Mouse (Mus musculus) embryo, embryonic 10.5 days (tissue): ENCODE results near the gene Tssk2.

Experiments
- DNase-seq: peaks from one replicate; pipeline ENCODE4 v3.0.0-alpha.2; 2015; ENCODE audit warnings: low spot score

The Tssk2 gene

DNA sequence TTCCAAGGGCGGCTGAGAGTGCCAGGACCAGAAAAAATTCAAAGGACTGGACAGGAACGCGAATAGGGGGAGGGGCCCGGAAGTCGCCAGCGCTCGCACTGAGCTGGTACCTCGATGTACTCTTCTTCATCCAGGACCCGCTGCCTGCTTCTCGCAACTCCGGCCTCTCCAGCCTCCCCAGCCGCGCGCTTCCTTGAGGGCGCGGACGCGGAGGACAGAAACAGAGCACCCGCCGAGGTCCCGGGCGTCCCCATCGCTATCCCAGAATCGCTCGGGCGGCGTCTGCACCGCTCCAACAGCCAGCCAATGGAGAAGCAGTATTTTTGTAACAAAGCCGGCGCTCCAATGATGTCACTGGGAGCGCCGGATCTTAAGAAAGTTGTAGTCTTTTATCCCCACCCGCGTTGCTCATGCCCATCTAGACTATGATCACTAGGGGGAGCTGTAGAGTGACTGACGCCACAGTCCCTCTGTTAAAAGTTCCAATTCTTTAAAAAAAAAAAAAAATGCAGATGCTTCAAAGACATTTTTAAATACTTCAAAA, 12.7 kb downstream of the Tssk2 start, which contains the start of gene Ess2:
Gene Ess2 (minus strand): TSS at position 297 of the 544 bp plus-strand sequence.
- DNase-seq: peak; percentile 99

DNA sequence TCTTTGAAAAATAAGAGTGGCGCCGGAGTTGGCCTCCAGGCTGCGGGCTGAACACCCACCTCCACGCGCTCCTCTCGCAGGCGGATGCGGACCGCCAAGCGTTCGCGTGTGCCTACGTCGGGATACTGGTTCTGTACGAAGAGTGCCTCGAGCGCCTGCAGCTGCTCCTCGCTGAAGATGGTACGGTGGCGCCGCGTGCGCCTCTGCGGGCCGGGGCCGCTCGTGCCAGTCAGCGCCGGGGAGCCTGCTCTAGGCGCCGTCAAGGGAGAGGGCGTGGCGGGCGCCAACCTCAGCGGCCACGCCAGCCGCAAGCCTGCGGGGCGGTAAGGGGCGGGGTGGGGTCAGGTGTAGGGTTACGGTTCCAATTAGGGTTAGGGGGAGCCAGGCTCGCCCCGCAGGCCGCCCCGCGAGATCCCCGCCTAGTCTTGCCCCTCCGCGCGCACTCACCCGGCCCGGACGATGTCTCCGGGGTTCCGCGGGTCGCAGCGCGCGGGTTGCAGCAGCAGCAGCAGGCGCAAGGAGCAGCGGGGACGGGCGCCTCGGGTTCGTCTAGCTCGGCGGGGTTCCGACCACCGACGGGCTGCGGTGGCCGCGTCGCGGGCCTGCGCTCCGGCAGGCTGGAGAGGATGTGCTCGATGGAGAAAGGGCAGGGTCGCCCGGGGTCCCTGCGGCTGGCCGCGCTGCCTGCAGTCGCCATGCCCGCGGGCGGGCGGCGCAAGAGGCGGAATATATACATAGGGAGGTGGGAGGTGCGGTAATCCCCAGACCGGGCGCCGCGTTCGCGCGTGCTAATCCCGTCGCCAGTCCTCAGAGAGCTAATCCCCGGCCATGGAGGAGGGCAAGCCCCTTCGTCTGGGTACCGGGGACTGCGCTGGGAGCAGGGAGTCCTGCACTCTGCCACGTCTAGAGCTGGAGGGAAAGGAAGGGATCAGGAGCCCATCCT, 16.1 kb downstream of the Tssk2 start, which contains the start of gene Gsc2:
Gene Gsc2 (minus strand): TSS at position 753 of the 943 bp plus-strand sequence.
- peak; percentile 39 for DNase-seq

- peak; percentile 58 for DNase-seq
Measured at GRCm38 (mm10) chr16:17920586-17920985, 22.1 kb downstream of the Tssk2 start.

DNA sequence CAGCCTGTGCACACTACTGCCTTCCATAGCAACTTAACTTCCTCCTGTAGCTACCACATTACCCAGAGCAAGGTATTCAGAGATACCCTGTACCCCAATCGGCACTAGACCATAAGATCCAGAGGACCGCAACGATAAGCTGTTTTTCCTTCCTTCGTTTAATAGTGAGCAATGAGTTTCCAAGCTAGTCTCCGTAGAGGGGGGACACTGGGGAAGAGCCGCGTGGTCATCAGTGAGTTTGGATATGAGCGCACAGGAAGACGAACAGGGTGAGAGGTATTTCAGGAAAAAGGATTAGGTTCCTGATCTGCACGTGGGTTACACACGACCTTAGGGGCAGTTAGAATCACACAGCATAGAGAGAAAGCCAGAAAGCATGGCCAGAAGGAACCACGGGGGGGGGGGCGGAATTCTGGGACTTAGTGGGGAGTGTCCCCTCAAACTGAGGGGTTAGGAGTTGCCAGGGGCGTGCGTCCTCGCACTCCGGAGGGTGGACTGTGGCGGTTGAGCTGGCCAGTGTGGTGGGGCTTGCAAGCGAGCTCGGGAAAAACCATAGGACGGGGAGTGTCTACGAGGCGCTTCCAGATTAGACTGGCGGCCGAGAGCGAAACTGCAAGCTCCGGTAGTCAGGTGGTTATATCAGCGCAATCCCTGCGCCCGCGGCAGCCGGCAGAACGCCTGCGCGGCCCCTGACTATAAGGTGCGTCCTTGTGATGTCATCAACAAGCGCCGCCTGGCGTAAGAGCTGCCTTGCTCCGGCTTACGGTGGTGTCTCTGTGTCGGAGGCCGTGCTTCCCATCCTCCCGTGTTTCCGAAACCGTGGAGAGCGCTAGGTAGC, 23.1 kb downstream of the Tssk2 start:
- DNase-seq: peak; percentile 98

GRCm38 (mm10) chr16:17922163-17922538, 23.7 kb downstream of the Tssk2 start:
- no peak for DNase-seq

DNA sequence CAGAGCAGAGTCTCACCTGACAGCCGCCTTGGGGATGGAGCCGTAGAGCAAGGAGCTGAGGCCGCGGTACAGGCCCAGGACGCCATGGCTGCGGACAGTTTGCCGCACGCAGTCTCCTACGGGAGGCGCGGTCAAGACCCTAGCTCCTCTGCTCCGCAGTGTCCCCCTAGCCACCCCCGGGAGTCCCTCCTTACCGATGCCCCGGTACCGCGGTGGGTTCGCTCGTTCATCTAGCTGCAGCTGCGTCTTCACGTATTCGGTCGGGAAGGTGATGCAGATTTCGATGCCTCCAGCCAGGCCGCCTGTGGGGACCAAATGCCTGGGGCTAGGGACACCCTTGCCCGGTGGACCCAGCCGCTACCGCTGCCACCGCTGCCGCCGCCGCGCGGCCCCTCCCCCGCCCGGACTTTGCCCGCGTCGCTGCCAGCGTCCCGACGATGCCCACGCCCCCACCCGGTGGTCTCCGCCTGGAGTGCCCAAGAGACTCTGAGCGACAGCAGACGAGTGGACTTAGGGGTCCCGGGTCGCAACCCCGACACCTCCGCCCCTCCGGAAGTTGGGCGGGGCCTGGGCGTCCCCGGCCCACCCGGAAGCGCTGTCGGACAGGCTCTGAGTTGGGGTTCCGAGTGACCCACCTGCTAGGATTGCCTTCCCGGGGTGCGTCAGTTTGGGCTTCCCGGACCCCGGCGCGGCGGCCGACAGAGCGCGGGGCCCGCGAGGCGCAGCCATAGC, 29.1 kb downstream of the Tssk2 start:
- DNase-seq: peak; percentile 72

GRCm38 (mm10) chr16:17928087-17928580, 29.7 kb downstream of the Tssk2 start, which contains the start of gene Slc25a1:
TSS of gene Slc25a1 (minus strand) at chr16:17928219.
- DNase-seq: peak; percentile 89

- peak; percentile 87 for DNase-seq
Measured at GRCm38 (mm10) chr16:17928627-17929104, 30.2 kb downstream of the Tssk2 start.

- DNase-seq: no peak
Measured at GRCm38 (mm10) chr16:17929211-17929610, 30.8 kb downstream of the Tssk2 start.

- DNase-seq: no peak
Measured at GRCm38 (mm10) chr16:17929631-17930030, 31.2 kb downstream of the Tssk2 start.

DNA sequence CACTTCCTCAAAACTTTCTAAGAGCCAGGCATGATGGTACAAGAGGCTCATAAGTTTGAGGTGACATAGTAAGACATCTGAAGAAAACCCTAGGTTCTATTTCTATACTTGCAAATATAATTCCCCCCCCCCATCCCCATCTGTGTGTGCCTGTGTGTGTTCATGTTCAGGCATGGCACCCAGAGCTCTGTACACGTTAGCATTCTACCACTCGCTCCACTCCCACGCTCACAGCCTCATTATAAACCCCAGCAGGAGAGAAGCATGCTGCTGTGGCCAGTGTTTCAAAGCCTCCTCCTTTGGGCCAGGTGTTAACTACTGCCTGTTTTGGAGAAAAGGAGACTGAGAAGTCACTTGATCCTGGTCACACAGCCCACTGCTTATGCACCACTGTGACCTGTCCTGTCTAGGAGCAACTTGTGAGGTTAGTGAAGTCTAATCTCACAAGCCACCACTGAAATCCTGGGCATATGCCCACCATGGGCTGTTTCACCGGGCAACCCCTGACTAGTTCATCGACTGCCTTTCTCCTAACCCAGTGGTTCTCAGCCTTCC, 33.5 kb downstream of the Tssk2 start:
- DNase-seq: no peak

- DNase-seq: no peak
Measured at GRCm38 (mm10) chr16:17933594-17934444, 35.4 kb downstream of the Tssk2 start.

- DNase-seq: no peak
Measured at GRCm38 (mm10) chr16:17934445-17934910, 36.0 kb downstream of the Tssk2 start.

GRCm38 (mm10) chr16:17936776-17937175, 38.3 kb downstream of the Tssk2 start:
- DNase-seq: no peak

GRCm38 (mm10) chr16:17938187-17938586, 39.8 kb downstream of the Tssk2 start:
- no peak for DNase-seq

GRCm38 (mm10) chr16:17938821-17939220, 40.4 kb downstream of the Tssk2 start:
- peak; percentile 79 for DNase-seq

GRCm38 (mm10) chr16:17939255-17939751, 40.9 kb downstream of the Tssk2 start:
- no peak for DNase-seq

GRCm38 (mm10) chr16:17943466-17943865, 45.0 kb downstream of the Tssk2 start:
- no peak for DNase-seq

GRCm38 (mm10) chr16:17945081-17945831, 46.8 kb downstream of the Tssk2 start:
- no peak for DNase-seq
